Mouse (Mus musculus) c-Kit-negative CD71-positive TER-119-positive erythroid progenitor cells, embryonic 14.5 days (primary cell): Measurements from ENCODE around the gene Mbnl1.
"Not testable (repeated sequence)": the region's sequence is repeated elsewhere in the genome, so short reads cannot be mapped to it uniquely, and the experiment has no call there.

Experiments
- DNase-seq: peaks from one replicate; pipeline ENCODE4 v3.0.0-alpha.2; 2013; ENCODE audit warnings: low read depth, low spot score

Gene Mbnl1

DNA sequence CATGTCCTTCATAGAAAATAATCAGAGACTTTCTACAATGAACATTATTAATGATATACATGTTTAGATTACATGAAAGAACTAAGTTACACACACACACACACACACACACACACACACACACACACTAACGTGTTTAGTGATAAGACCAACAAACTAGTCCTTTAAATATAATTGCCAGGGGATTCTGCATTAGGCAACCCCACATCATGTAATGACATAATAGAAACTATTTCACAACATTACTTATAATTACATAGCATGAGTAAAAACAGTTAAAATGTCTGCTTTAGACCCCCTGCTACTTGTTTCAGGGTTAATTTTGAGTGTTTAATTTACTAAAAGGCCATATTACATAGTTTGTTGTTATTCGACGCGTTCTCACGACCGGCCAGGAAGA lies 16.9 kb downstream of the Mbnl1 start:
- DNase-seq, result no peak

DNA sequence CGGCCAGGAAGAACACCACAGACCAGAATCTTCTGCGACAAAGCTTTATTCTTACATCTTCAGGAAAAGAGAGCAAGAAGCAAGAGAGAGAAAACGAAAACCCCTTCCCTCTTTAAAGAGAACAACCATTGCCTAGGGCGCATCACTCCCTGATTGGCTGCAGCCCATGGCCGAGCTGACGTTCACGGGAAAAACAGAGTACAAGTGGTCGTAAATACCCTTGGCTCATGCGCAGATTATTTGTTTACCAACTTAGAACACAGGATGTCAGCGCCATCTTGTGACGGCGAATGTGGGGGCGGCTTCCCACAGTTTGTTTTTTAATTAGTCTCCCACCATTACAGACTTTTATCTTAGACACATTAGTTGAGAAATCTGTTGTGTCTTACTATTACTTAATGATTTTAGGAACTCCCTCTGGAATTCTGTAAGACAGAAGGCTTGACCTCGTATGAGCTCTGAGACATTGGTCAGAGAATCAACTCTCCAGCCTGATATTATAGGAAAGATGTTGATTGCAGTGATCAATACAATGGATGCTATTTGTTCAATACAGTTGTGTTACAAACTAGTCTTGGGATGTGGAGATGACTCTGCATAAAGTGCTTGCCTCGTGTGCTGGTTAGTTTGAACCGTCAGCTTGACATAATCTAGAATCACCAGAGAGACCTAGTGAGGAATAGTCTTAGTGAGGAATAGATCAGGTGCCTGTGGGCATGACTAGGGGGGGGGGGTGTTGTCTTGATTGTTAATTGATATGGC lies 22.3 kb downstream of the Mbnl1 start:
- not testable (repeated sequence) for DNase-seq

DNA sequence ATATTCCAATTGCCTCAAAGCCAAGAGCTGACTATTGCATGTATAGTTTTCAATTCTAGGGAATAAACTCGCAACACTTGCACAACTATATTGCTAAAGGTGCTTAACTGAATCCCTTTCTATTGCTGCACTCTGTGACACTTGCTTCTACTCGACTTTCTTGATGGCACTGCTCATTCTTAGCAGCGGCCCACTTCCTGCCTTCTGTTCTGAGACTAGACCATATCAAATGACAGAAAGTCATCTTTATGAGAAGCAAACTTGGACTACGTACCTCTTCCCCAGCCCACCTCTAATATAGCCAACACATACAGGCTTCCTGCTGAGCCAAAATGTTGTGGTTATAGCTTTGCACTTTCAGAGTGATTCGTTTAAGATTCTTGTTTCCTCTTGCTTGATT lies 23.6 kb downstream of the Mbnl1 start:
- DNase-seq, result no peak

DNA sequence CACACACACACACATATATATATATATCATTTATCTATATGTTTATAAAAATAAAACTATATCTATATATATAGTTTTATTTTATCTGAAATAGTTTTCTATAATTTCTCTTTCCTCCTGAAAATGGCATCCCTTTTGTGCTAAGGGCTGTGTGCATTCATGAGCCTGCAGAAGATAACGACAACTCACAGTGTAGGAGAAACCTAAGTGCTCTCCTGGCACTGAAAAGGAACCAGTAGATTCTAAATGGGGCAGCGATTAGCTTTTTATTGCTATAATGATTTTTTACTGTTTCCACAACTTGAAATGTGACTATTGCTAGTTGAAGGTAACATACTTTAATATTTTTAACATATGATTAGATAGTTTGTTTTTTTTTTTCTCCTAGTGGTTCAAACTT lies 25.5 kb downstream of the Mbnl1 start:
- no peak for DNase-seq

DNA sequence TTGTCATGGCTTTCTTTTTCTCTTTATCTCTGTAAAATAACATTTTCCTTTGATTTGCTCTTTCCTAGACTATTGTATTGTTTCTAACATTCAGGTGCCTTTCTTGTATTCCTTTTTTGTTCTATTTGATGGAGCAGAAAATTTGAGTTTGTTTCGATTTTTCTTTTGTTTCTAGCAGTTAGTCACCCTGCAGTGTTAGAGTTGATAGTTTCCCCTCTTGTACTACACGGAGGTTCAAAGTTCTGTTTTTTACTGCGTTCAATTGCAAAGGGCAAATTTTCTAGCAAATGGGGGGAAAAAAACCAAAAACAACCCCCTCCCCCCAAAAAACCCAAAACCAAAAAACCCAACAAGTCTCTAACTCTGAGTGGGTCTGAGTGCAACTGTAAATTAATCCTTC lies 26.0 kb downstream of the Mbnl1 start:
- no peak for DNase-seq

DNA sequence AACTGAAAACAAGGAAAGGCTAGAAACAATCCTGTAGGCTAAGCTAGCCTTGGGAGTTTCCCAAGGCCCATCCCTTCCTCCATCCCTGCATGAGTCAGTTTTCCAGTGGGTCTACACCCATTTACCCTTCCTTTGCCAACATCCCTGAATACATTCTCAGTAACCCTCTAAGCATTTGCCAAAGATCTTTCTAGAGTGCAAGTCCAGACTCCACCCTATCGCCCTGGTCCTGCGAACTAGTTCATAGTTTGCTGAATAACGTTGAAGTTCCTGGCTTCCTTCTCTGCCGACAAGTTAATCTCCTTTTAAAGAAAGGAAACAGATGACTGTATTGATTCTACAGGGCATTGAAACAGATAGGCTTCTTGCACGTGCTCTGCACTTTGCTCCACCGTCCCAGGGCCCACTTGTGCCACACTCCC lies 26.5 kb downstream of the Mbnl1 start:
- DNase-seq, result no peak

DNA sequence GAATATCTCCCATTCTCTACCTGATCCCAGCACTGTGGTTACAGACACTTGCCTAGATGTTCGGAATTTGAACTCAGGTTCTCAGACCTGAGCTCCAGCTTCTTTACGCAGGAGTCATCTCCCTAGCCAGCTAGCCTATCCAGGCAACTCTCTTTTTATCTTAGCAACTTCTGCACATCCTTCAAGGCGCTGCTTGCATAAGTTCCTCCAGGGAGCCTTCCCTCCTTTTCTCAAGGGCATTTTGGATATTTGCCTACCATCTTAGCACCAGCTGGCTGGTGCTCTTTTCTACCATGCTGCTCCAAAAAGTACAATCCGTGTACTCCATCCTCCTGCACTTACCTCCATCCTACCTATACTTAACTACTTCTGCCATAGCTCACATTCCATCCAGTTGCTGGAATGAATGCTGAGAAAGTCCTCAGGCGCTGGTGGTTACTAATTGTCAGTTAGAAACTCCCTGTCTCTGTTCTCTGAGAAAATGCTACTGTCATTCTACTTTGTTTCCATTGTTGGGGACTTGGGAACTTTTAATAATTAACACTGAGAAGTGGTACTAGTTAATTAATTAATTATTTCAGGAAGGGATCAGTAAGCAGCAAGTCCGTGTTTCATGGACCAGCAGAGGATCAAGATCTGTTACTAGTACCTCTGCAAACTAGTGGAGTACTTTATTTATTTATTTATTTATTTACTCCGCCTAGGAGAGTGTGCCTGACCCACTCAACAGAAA lies 27.3 kb downstream of the Mbnl1 start:
- peak; percentile 25 for DNase-seq

DNA sequence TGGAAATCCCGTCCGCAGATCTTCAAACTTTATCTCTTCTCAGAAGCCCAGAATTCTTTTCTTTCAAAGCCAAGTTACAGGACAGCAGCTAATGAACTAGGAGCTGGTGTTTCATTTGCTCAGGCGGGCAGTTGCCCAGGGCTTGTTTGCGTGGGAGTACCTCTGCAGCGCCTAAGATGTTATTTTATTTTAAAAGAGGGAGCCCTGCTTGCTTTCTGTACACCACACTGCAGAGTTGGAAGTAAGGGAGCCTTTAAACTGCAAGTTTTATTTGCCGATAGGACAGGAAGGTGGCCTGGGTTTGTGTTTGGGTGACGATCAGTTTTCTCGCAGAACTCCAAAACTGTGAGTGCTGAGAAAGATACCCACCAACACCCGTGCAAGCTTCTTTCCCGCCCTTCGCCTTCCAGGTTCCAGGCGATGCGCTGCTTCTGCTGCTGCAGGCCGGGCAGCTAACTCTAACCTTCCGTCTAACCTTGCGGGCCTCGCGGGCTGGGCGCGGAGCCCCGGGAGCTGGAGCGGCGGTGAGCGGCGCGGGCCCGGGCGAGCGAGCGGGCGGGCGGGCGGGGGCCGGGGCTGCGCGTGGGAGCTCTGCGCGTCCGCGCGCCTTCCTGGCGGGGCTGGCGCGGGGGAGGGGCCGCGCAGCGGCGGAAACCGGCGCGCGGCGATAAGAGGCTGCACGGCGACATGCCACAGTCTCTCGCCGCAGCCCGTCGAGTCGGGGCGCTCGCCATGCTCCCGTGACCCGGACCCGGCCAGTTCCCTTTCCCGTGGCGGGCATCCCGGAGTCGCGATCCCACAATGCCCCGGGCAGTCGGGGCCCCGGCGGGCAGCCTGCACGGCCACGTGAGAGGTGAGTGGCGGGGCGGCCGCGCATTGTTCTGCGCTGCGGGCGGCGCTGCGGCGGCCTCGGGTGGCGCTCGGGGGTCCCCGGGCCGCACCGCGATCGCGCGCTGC lies 28.2 kb downstream of the Mbnl1 start:
- DNase-seq, result peak; percentile 62

DNA sequence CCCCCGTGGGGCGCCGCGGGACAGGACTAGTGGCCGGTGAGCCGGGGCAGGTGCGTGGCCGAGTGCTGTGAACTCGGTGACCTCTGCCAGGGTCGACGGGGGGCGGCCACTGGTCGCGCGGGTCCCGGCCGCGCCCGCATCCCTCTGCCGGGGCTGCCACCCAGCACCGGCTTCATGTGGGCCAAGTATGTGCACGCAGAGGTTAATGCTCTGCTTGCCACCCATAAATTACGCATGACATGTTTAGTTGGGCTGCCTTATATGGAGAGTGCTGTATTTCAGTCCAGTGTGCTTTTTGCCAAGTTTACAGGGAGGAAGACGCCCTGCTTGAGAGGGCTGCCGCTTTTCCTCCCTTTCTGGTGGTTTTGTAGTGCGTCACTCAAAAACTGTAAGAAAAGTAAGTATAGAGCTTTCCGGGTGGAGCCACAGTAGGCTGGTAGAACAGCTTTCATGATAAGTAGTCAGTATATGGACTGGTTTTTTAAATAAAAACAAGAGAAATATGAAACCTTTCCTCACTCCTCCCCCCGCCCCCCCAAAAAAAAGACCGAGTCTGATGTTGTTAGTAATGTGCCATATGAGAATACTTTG lies 29.0 kb downstream of the Mbnl1 start:
- peak; percentile 48 for DNase-seq

DNA sequence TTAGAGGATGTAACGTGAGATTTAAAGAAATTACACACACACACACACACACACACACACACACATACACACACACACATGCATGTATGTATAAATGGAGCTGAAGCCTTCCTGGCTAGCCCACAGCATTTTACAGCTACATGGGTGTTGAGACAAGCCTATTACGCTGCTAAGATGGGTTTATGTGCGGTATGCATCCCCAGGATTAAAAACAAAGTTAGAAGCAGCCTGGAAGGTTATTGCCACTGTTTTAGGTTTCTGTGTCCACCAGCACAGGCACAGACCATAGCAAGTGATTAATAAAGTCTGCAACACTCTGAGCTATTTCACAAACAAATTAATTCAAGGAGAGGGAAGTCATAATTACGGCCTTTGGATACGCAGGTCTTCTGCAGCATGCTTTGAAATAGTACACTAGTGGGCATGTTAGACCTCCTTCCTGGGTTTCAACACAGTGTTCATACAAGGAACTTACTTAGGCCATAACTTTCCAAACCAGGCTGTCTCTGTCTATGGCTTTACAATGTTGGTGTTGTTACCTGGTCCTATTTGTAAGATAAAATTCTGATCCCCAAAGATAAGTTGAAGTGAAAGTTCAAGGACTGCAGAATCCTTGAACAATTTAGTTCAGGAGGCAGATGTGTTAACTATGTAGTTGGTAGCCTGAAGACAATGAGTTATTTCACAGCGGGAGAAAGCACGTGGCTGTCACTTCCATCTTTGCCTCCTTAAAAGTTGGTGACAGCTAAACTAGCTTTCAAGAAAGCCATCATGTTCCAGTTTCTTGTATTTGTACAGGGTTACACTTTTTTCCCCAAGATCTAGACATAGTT lies 29.7 kb downstream of the Mbnl1 start:
- peak; percentile 40 for DNase-seq

DNA sequence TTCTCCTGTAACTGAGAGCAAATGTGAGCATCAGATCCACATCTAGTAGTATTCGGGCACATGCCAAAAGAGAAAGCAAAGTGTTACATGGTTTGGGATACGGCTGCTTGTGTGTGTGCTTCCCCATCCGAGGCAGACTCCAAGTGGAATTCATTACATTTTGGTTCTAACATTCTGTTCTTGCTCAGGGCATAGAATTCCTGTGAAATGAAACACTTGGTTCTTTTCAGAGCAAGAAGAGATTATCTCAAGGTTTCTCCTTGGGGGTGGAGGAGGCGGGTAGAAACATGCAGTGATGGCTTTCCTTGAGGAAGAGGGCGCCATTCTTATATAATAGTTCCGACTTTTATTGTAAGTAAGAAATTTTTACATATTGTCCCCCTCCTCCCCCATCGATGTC lies 30.6 kb downstream of the Mbnl1 start:
- DNase-seq, result peak; percentile 39

DNA sequence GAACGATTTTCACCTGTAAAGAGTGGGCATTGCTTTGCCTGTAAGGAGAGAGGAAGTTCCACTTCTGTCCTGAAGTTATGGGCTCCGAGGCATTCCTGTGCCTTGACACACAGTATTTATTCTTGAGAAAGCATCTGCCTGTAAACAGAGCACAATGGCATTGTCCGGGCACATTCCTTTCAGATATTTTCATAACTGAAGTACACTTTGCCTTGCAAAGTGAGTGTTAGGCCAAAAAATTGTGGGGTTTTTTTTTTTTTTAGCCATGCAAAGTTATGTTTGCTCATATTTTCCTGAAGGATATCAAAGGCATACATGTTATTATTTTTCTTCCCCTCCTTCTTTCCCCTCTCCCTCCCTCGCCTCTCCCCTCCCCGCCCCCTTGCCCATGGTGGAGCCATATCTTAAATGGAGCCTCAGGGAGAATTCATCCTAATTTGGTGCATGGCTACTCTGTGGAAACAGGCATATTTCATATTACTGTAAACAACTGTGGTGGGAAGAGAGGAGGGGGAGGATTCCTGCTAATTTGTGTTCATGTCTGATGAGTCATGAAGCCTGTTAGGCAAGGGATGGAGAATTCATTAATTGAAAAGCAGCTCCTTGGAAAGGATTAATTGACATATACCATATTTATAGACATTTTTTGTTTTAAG lies 32.3 kb downstream of the Mbnl1 start:
- no peak for DNase-seq

DNA sequence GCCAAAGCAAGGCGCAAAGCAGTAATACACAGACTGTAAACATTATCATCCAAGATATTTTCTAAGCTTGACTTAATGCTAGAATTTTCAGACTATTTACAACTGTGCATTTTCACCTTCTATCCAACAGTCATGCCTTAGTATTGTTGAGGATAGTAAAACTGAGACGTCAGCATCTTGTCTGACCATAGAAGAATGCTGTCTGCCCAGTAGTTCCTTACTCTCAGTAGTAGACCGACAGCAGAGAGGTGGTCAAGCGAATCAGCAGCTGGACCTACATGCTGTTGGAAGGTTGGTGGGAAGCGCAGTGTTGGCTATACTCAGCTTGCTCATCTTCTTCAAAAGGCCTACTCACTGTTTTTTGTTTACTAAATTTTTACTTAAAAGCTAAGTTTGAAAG lies 34.2 kb downstream of the Mbnl1 start:
- no peak for DNase-seq

DNA sequence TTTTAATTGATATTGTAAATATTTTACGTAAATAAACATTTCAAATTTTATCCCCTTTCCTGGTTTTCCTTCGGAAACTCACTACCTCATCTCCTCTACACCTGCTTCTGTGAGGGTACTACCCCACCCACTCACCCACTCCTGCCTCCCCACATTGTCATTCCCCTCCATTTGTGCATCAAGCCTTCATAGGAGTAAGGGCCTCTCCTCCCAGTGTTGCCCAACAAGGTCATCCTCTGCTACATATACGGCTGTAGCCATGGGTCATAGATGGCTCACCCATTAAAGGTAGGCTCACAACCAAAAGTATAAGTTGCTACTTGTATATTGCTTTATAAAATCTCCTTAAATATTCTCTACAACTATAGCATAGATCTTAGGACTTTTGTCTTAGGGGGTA lies 34.9 kb downstream of the Mbnl1 start:
- DNase-seq, result no peak

DNA sequence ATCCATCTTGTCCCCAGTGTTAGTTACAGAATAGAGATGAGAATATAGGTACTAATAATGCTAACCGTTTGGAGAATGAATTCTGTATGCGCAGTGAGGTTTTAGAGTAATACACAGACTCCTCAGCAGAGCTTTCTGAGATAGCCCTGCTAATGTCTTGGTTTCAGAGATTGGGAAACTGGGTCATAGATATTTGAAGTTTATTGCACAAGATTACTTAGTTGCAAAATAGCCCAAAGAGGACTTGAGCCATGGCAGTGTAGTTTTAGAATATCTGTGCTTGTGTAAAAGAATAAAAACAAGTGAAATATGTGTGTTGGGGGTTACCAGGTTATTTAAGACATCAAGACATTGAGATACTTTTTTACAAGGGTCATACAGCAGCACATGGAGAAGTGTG lies 35.3 kb downstream of the Mbnl1 start:
- DNase-seq, result no peak

DNA sequence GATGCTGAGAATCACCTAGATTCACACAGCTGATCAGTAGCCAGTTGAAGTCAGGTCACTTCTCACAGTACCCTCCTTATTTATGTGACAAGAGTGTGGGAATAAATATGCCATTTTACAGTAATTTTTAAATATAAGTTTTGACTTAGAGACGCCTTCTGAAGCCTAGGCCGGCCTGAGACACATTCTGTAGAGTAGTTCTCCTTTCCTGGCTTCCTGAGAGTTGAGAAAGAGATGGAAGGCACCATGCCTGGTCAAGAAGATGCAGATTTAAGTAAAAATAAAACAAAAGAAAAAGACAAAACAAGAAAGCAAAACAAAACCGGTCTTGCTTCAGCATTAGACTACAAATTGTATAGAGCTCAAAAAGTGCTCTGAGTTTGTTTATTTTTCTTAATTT lies 38.6 kb downstream of the Mbnl1 start:
- no peak for DNase-seq

DNA sequence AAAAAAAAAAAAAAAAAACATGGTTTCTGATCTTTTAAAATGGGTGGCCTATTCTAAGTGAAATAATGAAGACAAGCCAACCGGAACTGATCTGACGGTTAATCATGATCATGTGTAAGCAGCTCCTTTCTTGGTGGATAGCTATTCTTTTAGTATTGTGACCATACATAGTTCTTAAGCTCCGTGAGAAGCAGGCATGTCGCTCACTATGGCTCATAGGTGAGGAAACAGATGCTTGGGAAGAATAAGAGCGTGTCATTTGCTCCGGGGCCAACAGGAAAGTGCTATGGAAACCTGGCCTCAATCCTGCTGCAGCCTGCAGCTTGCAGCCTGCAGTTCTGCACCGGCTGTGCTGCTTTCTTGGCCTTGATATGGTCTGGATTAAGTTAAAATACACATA lies 40.7 kb downstream of the Mbnl1 start:
- no peak for DNase-seq

DNA sequence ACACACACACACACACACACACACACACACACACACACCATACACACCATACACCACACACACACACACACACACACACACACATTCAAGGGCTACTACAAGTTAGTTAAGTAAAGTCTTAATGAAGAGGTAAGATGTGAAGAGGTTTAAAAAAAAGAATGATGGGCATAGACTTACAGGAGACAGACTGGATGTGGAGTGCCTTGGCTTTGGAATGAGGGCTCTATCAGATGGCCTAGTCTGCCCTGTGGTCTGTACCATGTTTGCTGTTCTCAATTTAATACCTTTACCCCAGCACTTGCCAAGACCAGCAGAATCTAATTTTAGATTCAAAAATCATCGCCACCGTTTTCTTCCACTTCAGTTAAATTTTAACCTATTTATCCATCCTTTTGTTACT lies 41.1 kb downstream of the Mbnl1 start:
- no peak for DNase-seq

DNA sequence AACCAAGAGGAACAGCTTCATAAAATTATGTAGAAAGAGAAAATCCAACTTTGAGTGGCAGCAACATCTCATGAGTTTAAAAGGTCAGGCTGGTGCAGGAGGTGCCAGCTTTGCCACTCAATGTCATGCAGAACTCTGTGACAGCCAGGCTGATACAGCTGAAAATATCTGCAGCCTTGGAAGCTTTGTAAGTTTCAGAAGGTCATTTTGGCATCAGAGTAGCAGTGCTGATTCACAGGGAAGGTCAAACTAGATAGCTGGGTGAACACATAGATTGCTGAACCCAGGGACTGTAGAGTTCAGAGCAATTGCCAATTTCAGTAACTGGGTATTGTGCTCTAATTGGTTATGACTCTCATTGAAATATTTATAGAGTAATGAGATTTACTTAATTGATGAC lies 42.8 kb downstream of the Mbnl1 start:
- no peak for DNase-seq

DNA sequence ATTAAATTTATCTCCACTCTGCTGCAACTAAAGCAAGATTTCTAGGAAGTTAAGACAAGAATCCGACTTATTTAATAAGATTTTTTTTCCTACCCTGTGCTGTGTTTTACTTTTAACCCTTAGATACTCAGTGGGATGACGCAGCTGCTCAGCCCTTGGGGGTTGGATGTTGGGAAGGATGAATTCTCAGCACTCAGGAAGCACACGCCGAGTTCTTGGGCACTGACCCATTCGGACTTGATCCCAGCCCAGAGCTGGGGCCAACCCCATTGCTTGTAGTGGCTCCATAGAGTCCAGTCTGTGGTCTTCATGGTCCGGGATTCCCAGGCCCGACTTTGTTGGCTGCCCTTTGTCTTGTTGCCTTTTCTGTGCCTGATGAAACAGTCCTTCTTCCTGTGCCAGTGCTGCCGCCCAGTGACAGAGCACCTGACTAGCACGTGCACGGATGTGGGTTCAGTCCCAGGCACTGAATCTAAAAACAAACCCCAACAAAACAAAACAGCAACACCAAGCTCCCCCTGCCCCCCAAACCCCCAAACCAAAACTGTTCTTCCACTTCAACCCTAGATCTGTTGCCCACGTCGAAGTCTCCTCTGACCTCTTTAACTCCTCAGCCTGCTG lies 43.5 kb downstream of the Mbnl1 start:
- peak; percentile 22 for DNase-seq
